Mouse (Mus musculus): ENCODE results near the gene Txlna. TPM values are rescaled to one million over a fixed set of nuclear protein-coding genes. Genes with fewer than 3 reads are reported as not detected.

Txlna gene
- polyA plus RNA-seq, 1 experiment from 2014 or later = 45.6 TPM

DNA sequence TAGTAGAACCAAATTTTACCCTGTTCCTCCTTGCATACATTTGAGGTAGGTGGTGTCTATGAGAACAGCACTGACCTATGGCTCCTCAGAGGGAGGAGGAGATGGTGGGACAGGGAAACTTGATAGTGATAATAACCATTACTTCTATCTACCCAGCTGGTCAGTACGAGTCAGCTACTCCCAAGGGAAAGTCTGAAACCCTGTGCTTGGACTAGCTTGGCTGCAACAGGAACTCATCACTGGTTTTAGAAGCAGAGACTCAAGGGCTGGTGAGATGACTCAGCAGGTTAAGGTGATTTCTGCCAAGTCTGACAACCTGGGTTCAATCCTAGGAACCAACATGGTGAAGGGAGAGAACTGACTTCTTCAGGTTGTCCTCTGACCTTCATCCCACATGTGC, 7.8 kb upstream of the Txlna start:
- H3K9me3 ChIP-seq = no peaks in the 10 kb centered on the region
- ATAC-seq (ENCODE audit: low FRiP score, low read depth) = no peak
- 90% methylated on average over 1 of the region's 1 CpGs for WGBS

DNA sequence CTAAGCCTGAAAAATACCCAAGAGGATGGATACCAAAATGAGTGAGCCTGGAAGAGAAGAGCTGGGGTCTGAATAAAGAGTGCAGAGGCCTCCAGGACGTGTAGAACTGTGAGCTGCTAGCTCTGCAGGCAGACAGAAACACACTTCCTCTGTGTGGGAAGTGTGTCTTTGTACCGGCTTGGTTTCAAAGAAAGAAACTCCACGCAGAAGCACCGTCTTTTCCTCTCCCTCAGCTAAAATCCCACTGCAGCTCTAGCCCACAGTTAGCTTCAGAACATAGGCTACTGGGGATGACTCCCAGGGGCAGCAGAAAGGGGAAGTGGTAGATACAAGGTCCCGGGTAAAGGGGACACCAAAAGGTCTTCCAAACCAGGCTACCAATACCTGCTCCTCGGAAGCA, 4.3 kb upstream of the Txlna start:
- H3K9ac ChIP-seq = no peak overlapping the region
- H3K4me3 ChIP-seq = no peak overlapping the region
- no peak overlapping the region for H3K27ac ChIP-seq (replicated peaks)
- peaks cover 3% of the 10 kb centered on the region; the same call in 1 of the 2 replicates for H3K4me1 ChIP-seq (replicated peaks)
- no peaks in the 10 kb centered on the region for H3K27me3 ChIP-seq
- H3K36me3 ChIP-seq = peaks cover 52% of the 10 kb centered on the region
- 93% methylated on average over 6 of the region's 6 CpGs for WGBS
- H3K9me3 ChIP-seq = no peaks in the 10 kb centered on the region
- ATAC-seq (ENCODE audit: low FRiP score, low read depth) = no peak
- no peak overlapping the region for H3K4me2 ChIP-seq

More for the DNA sequence above, 7.8 kb upstream of the Txlna start:
- Histone ChIP-seq H3K9ac (no peak overlapping the region), H3K4me1 (replicated peaks) (no peaks in the 10 kb centered on the region), H3K27me3 (no peaks in the 10 kb centered on the region), H3K36me3 (peaks cover 80% of the 10 kb centered on the region), H3K4me3 (no peak overlapping the region), H3K27ac (replicated peaks) (no peak overlapping the region), H3K4me2 (no peak overlapping the region)

DNA sequence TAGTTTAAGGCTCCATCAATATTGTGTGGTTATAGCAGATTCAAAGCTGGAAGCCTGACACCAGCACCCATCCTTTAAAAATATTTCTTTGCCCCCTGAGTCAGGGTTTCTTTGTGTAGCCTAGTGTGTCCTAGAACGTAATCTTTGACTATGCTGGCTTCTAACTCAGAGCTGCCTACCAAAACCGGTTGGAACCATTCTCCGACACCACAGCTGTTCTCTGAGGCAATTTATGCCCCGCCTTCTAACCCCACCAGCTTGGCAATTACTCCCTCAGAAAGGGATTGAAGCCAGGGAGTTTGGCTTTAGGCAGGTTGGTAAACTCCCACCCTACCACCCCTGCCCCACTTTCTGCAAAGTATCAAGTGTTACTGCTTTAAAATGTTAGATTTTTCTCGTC, 891 bp upstream of the Txlna start:
- Histone ChIP-seq H3K4me3 (no peak overlapping the region), H3K9ac (no peak overlapping the region), H3K4me2 (peak overlapping the region; percentile 76), H3K36me3 (peaks cover 26% of the 10 kb centered on the region), H3K9me3 (no peaks in the 10 kb centered on the region), H3K27me3 (no peaks in the 10 kb centered on the region), H3K27ac (replicated peaks) (no peak overlapping the region), H3K4me1 (replicated peaks) (peaks cover 23% of the 10 kb centered on the region)
- no peak for ATAC-seq (ENCODE audit: low FRiP score, low read depth)
- 56% methylated on average over 5 of the region's 5 CpGs for WGBS

- 4% methylated on average over 17 of the region's 17 CpGs for WGBS
- Histone ChIP-seq H3K9me3 (no peaks in the 10 kb centered on the region), H3K9ac (peak overlapping the region; percentile 59), H3K4me1 (replicated peaks) (peaks cover 23% of the 10 kb centered on the region), H3K4me2 (peak overlapping the region; percentile 76), H3K36me3 (peaks cover 29% of the 10 kb centered on the region), H3K27ac (replicated peaks) (peak overlapping the region; percentile 98), H3K27me3 (no peaks in the 10 kb centered on the region), H3K4me3 (peak overlapping the region; percentile 78)
- no peak for ATAC-seq (ENCODE audit: low FRiP score, low read depth)
These were observed 696 bp downstream of the Txlna start for GRCm38 (mm10) chr4:129640101-129640637.

GRCm38 (mm10) chr4:129639221-129639620, 1.6 kb downstream of the Txlna start:
- ATAC-seq (ENCODE audit: low FRiP score, low read depth) = no peak
- Histone ChIP-seq H3K4me1 (replicated peaks) (peaks cover 23% of the 10 kb centered on the region), H3K27me3 (no peaks in the 10 kb centered on the region), H3K9ac (0 out of 2 replicates have a peak overlapping the region, but pooled peaks have one; percentile 59), H3K9me3 (no peaks in the 10 kb centered on the region), H3K4me2 (peak overlapping the region; percentile 76), H3K36me3 (peaks cover 32% of the 10 kb centered on the region), H3K4me3 (peak overlapping the region; percentile 78), H3K27ac (replicated peaks) (no peak overlapping the region)
- 81% methylated on average over 15 of the region's 15 CpGs for WGBS

DNA sequence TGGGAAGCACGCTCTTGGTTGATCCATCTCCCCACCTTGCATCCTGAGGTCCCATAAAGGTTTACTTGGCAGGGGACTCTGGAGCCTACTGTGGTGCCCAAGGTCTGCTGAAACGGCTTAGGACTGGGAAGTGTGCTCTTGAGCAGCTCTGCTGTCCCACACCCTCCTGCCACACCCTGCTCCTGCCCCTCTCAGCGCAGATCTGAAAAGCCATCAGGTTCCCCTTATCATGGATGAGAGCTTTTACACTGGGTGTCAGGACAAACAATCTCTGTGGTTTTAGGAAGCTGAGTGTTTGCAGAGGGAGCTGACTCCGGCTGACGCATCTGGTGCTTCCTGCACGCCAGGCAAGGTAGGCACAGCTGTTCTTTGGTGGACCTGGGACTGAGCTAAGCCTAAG, 7.0 kb downstream of the Txlna start:
- Histone ChIP-seq H3K27ac (replicated peaks) (no peak overlapping the region), H3K36me3 (peaks cover 81% of the 10 kb centered on the region), H3K4me2 (no peak overlapping the region), H3K27me3 (no peaks in the 10 kb centered on the region), H3K9ac (no peak overlapping the region), H3K9me3 (no peaks in the 10 kb centered on the region), H3K4me1 (replicated peaks) (peaks cover 15% of the 10 kb centered on the region), H3K4me3 (no peak overlapping the region)
- 95% methylated on average over 6 of the region's 6 CpGs for WGBS
- ATAC-seq (ENCODE audit: low FRiP score, low read depth) = no peak

- WGBS = 95% methylated on average over 12 of the region's 12 CpGs
- no peak overlapping the region for H3K27ac ChIP-seq (replicated peaks)
- H3K4me2 ChIP-seq = no peak overlapping the region
- no peak for ATAC-seq (ENCODE audit: low FRiP score, low read depth)
- H3K9me3 ChIP-seq = no peaks in the 10 kb centered on the region
- peaks cover 93% of the 10 kb centered on the region for H3K36me3 ChIP-seq
- H3K9ac ChIP-seq = no peak overlapping the region
- no peaks in the 10 kb centered on the region for H3K27me3 ChIP-seq
- H3K4me3 ChIP-seq = no peak overlapping the region
- peaks cover 6% of the 10 kb centered on the region; the same call in 1 of the 2 replicates for H3K4me1 ChIP-seq (replicated peaks)
These were observed 9.0 kb downstream of the Txlna start for GRCm38 (mm10) chr4:129631867-129632266.

GRCm38 (mm10) chr4:129630944-129631343, 9.9 kb downstream of the Txlna start:
- Histone ChIP-seq H3K4me2 (no peak overlapping the region), H3K36me3 (peaks cover 91% of the 10 kb centered on the region), H3K4me1 (replicated peaks) (peaks cover 6% of the 10 kb centered on the region; the same call in 1 of the 2 replicates), H3K4me3 (no peak overlapping the region), H3K27me3 (no peaks in the 10 kb centered on the region), H3K9ac (no peak overlapping the region), H3K27ac (replicated peaks) (no peak overlapping the region), H3K9me3 (no peaks in the 10 kb centered on the region)
- no peak for ATAC-seq (ENCODE audit: low FRiP score, low read depth)
- 63% methylated on average over 4 of the region's 4 CpGs for WGBS

DNA sequence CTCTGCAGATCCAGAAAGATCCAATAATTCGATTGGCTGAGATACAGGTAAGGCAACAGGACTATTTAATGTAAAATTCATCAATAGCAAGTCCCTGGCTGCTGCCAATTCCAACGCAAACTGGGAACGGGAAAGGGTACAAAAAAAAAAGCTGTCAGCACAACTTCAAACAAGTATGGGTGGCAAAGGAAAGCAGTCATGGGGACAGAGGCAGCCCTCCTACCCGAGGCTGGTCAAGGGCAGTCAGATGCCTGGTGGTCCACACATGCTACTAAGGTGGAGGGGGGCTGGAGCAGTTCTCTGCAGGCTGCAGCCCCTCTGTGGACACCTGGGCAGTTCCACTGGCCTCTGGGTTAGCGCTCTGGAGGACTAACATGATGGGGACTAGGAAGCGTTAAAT, 14.8 kb downstream of the Txlna start:
- no peak overlapping the region for H3K4me3 ChIP-seq
- H3K4me1 ChIP-seq (replicated peaks) = peaks cover 44% of the 10 kb centered on the region
- no peak for ATAC-seq (ENCODE audit: low FRiP score, low read depth)
- H3K4me2 ChIP-seq = no peak overlapping the region
- H3K27ac ChIP-seq (replicated peaks) = peak overlapping the region; percentile 97
- H3K9ac ChIP-seq = no peak overlapping the region
- H3K27me3 ChIP-seq = no peaks in the 10 kb centered on the region
- H3K9me3 ChIP-seq = no peaks in the 10 kb centered on the region
- 79% methylated on average over 6 of the region's 6 CpGs for WGBS
- H3K36me3 ChIP-seq = peaks cover 44% of the 10 kb centered on the region

DNA sequence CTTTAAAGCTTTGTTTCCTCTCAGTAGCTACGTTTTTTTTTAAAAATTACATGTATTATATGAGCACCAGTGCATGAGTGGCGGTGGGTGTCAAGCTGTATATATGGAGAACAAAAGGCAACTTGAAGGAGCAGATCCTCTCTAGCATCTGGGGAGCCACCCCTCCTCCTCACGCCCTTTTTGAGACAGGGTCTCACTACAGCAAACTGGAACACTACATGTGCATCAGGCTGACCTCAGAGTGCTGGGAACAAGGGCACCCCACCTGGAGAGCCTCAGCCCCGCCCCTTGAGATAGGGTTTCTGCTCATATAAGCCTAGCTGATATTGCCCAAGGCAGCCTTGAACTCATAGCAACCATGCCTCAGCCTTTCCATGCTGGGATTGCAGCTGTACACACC, 15.4 kb downstream of the Txlna start:
- Histone ChIP-seq H3K9ac (0 out of 2 replicates have a peak overlapping the region, but pooled peaks have one; percentile 86), H3K4me1 (replicated peaks) (peaks cover 46% of the 10 kb centered on the region), H3K9me3 (no peaks in the 10 kb centered on the region), H3K4me3 (no peak overlapping the region), H3K4me2 (peak overlapping the region; percentile 80), H3K36me3 (peaks cover 39% of the 10 kb centered on the region), H3K27me3 (no peaks in the 10 kb centered on the region), H3K27ac (replicated peaks) (peak overlapping the region; percentile 97)
- 45% methylated on average over 4 of the region's 4 CpGs for WGBS
- no peak for ATAC-seq (ENCODE audit: low FRiP score, low read depth)

DNA sequence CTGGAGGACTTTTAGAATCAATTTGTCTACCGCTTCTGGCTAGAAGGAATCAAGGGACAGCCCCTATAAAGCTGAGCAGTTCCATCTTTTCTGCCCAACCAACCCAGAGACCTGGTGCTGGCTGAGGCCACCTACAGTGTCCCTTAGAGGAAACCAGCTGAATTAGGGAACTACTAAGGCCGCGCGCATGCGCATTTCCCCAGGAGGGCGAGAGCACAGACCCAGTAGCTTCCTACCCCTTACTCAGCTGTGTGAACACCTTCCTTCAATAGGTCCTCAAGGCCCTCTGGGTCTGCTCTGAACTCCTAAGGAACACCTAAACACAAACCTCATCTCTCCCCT, 15.9 kb downstream of the Txlna start:
- ATAC-seq (ENCODE audit: low FRiP score, low read depth) = no peak
- WGBS = 0% methylated on average over 6 of the region's 6 CpGs
- peaks cover 34% of the 10 kb centered on the region for H3K36me3 ChIP-seq

GRCm38 (mm10) chr4:129624281-129625028, 16.4 kb downstream of the Txlna start:
- Histone ChIP-seq H3K9ac (peak overlapping the region; percentile 86), H3K27ac (replicated peaks) (peak overlapping the region; percentile 97), H3K27me3 (no peaks in the 10 kb centered on the region), H3K4me1 (replicated peaks) (peaks cover 46% of the 10 kb centered on the region), H3K4me2 (peak overlapping the region; percentile 80), H3K4me3 (peak overlapping the region; percentile 69), H3K36me3 (peaks cover 30% of the 10 kb centered on the region), H3K9me3 (no peaks in the 10 kb centered on the region)
- 0% methylated on average over 18 of the region's 18 CpGs for WGBS
- peak; percentile 94 for ATAC-seq (ENCODE audit: low FRiP score, low read depth)

More for the DNA sequence above, 15.9 kb downstream of the Txlna start:
- Histone ChIP-seq H3K9ac (peak overlapping the region; percentile 86; the same call in 1 of the 2 replicates), H3K4me3 (peak overlapping the region; percentile 69), H3K4me2 (peak overlapping the region; percentile 80), H3K27ac (replicated peaks) (peak overlapping the region; percentile 97), H3K27me3 (no peaks in the 10 kb centered on the region), H3K9me3 (no peaks in the 10 kb centered on the region), H3K4me1 (replicated peaks) (peaks cover 46% of the 10 kb centered on the region)

All from hindbrain, embryonic 15.5 days (tissue).